Mouse (Mus musculus) kidney, embryonic 16.5 days (tissue): ENCODE results near the gene Cnnm2. TPM values are rescaled to one million over a fixed set of nuclear protein-coding genes. Genes with fewer than 3 reads are reported as not detected.

Experiments used
- ATAC-seq: fragments of 200-750 bp; cut with Nextera tagmentation; 2 replicates; pipeline ENCODE4 v1.8.0; 2017; ENCODE audit warnings: moderate TSS enrichment; ENCODE audit not compliant: low FRiP score, low TSS enrichment
- H3K27ac ChIP-seq: fragments of 300-500 bp; sonication (generic); 2 replicates; pipeline ENCODE4 v1.5.1; 2014; ENCODE audit warnings: low read length
- H3K27me3 ChIP-seq: fragments of 300-500 bp; sonication (generic); 2 replicates; pipeline ENCODE4 v1.6.1; 2014; ENCODE audit warnings: low read length, control low read depth, mixed read lengths; ENCODE audit not compliant: insufficient read depth
- H3K36me3 ChIP-seq: fragments of 300-500 bp; sonication (generic); 2 replicates; pipeline ENCODE4 v1.6.1; 2014; ENCODE audit warnings: low read length, control low read depth, mixed read lengths; ENCODE audit not compliant: insufficient read depth
- H3K4me1 ChIP-seq: fragments of 300-500 bp; sonication (generic); 2 replicates; pipeline ENCODE4 v1.6.1; 2014; ENCODE audit warnings: low read length, control low read depth, mixed read lengths; ENCODE audit not compliant: insufficient read depth
- H3K4me2 ChIP-seq: fragments of 300-500 bp; sonication (generic); replicated peaks from 2 replicates; pipeline ENCODE4 v1.6.1; 2014; ENCODE audit warnings: low read depth, low read length
- H3K4me3 ChIP-seq: fragments of 300-500 bp; sonication (generic); 2 replicates; pipeline ENCODE4 v1.5.1; 2014; ENCODE audit warnings: mild to moderate bottlenecking, low read length
- H3K9ac ChIP-seq: fragments of 300-500 bp; sonication (generic); replicated peaks from 2 replicates; pipeline ENCODE4 v1.6.1; 2014; ENCODE audit warnings: low read length
- H3K9me3 ChIP-seq: fragments of 300-500 bp; sonication (generic); 2 replicates; pipeline ENCODE4 v1.6.1; 2016; ENCODE audit warnings: low read length, control low read depth
- WGBS: fragments of 180-500 bp; shearing (Covaris S2); extraction: QIAGEN DNeasy Blood & Tissue Kit; methylation state at CpG from one replicate; pipeline ENCODE4 v1.1.7; 2014; 5-methylcytosine and 5-hydroxymethylcytosine counted together
- polyA plus RNA-seq: library from polyadenylated mRNA; unstranded; fragments of >200 nt; fragmentation: Nextera tagmentation; extraction: Ambion mirVana; gene quantifications from 2 replicates; pipeline ENCODE4 v1.2.1, GENCODE M21; 2015

The Cnnm2 gene
- polyA plus RNA-seq, 1 experiment from 2014 or later: 7.3 TPM

DNA sequence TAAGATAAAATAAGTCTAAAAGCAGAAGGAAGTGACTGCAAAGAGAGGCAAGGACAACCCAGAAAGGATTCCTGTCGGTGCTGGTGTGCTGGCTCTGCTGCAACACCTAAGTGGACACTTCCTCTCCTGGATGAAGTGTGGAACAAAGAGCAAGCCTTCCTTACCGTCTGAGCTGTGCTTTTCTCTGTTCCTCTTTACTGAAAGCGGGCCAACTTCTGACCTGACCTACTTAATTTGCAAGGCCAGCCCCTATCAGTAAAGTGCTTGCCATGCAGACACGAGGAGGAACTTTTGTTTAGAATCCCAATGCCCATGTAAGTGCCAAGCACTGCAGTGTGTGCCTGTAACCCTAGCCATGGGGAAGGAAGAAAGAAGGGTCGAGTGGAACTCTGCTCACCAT is 137.9 kb downstream of the Cnnm2 start:
- WGBS: 55% methylated on average over 5 of the region's 5 CpGs
- no peak overlapping the region for H3K4me2 ChIP-seq
- no peak for ATAC-seq
- H3K27me3 ChIP-seq: no peaks in the 10 kb centered on the region
- no peak overlapping the region for H3K4me3 ChIP-seq
- no peak overlapping the region for H3K27ac ChIP-seq
- H3K36me3 ChIP-seq: peaks cover 23% of the 10 kb centered on the region
- H3K4me1 ChIP-seq: no peaks in the 10 kb centered on the region
- peaks cover 6% of the 10 kb centered on the region for H3K9me3 ChIP-seq
- no peak overlapping the region for H3K9ac ChIP-seq

DNA sequence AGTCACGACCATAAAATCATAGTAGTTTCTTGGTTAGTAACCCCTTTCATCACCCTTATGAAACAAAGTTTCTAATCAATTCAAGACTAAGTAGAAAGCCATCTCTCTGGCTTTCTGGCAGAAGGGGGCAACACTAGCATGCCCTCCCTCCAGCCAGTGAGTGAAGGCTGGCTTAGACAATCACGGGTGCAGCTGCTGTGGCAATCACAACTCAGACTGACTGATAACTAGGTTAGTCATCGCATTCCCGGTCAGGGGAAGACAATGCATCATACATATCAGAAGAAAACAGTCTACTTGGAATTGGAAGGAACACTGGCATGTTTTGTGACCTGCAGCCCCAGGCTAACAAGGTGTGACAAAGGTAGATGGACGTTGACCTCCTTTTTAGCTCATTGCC is 138.5 kb downstream of the Cnnm2 start:
- Histone ChIP-seq H3K9ac (no peak overlapping the region), H3K4me2 (no peak overlapping the region), H3K9me3 (peaks cover 6% of the 10 kb centered on the region), H3K36me3 (peaks cover 26% of the 10 kb centered on the region), H3K4me1 (no peaks in the 10 kb centered on the region), H3K4me3 (no peak overlapping the region), H3K27ac (no peak overlapping the region), H3K27me3 (no peaks in the 10 kb centered on the region)
- WGBS: 80% methylated on average over 5 of the region's 5 CpGs
- ATAC-seq: no peak

DNA sequence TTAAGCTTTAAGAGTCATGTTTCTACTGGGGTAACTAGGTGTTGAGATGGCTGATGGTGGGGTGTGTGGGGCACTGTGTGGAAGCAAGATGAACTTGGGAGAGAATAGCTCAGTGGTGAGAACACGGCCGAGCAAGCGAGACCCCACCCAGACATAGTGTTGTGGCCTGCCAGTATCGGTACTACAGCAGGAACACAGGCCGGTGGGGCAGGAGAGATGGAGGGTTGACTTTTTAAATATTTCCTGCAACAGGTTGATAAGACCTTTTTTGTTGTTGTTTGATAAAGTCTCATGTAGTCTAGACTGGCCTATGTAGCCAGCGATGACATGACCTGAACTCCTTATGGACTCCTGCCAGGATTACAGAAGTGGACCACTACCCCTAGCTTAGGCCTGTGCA is 139.4 kb downstream of the Cnnm2 start:
- WGBS: 95% methylated on average over 6 of the region's 6 CpGs
- Histone ChIP-seq H3K4me1 (no peaks in the 10 kb centered on the region), H3K27me3 (no peaks in the 10 kb centered on the region), H3K4me3 (no peak overlapping the region), H3K9ac (no peak overlapping the region), H3K4me2 (no peak overlapping the region), H3K36me3 (peaks cover 23% of the 10 kb centered on the region), H3K27ac (no peak overlapping the region), H3K9me3 (peaks cover 6% of the 10 kb centered on the region)
- ATAC-seq: no peak

DNA sequence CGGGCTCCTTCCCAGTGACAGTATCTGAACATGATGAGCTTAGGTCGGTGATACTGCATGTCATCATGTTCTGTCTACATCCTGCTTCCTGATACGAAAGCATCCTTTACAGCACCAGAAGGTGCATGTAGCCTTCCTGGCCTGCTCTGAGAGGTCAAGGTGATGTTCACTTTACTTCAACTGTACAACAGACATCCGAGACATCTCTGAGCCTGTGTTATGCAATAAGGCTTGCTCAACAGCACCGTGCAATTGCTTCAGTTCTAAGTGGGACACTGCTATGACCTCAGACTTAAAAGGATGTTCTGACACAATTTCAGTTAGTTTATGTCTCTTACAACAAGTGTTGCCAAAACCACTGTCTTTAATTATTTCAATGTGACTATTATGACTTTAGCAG is 139.9 kb downstream of the Cnnm2 start:
- no peak overlapping the region for H3K4me3 ChIP-seq
- no peak for ATAC-seq
- WGBS: 88% methylated on average over 5 of the region's 5 CpGs
- peaks cover 23% of the 10 kb centered on the region for H3K36me3 ChIP-seq
- H3K4me1 ChIP-seq: no peaks in the 10 kb centered on the region
- H3K9me3 ChIP-seq: peaks cover 6% of the 10 kb centered on the region
- no peak overlapping the region for H3K27ac ChIP-seq
- no peaks in the 10 kb centered on the region for H3K27me3 ChIP-seq
- no peak overlapping the region for H3K9ac ChIP-seq
- H3K4me2 ChIP-seq: no peak overlapping the region

DNA sequence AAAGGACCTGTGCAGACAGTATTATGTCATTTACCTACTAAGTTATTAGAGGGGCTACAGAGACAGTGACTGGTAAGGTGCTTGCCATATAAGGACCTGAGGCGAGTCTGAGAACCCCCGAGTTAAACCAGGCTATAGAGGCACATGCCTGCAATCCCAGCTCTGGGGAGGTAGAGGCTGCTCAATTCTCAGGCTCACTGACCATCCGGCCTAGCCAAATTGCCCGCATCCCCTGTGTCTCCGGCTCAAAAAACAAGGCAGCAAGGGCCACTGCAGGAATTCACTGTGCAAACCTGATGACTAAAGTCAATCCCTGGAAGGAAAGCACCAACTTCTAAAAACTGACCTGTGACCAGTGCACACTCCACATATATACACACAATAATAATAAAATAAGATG is 142.0 kb downstream of the Cnnm2 start:
- no peaks in the 10 kb centered on the region for H3K4me1 ChIP-seq
- no peak overlapping the region for H3K4me3 ChIP-seq
- peaks cover 9% of the 10 kb centered on the region; the same call in 1 of the 2 replicates for H3K36me3 ChIP-seq
- no peak overlapping the region for H3K9ac ChIP-seq
- WGBS: 93% methylated on average over 5 of the region's 5 CpGs
- no peaks in the 10 kb centered on the region for H3K9me3 ChIP-seq
- H3K27ac ChIP-seq: no peak overlapping the region
- H3K27me3 ChIP-seq: no peaks in the 10 kb centered on the region
- no peak for ATAC-seq
- H3K4me2 ChIP-seq: no peak overlapping the region

DNA sequence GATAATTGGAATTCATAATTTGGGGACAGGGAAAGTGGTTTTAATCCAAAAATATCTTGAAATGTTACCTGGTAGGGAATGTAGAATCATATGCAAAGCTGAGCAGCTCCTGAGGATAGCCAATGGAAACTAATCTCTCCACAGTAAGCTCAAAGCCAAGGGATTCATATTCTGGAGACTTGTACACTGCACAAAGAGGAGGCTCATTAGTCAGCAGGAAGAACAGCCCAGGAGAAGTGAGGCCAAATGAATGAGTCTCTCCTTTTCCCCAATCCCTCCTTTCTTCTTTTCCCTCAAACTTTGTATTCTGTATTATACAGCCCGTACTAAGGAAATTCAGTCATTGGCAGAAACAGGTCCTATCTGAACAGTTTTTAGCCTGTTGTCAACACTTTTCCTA is 143.5 kb downstream of the Cnnm2 start:
- Histone ChIP-seq H3K27ac (no peak overlapping the region), H3K9ac (no peak overlapping the region), H3K9me3 (no peaks in the 10 kb centered on the region), H3K4me2 (no peak overlapping the region), H3K36me3 (peaks cover 6% of the 10 kb centered on the region; the same call in 1 of the 2 replicates), H3K4me1 (peaks cover 9% of the 10 kb centered on the region; the same call in 1 of the 2 replicates), H3K27me3 (no peaks in the 10 kb centered on the region), H3K4me3 (no peak overlapping the region)
- no peak for ATAC-seq
- WGBS: 91% methylated on average over 1 of the region's 1 CpGs

DNA sequence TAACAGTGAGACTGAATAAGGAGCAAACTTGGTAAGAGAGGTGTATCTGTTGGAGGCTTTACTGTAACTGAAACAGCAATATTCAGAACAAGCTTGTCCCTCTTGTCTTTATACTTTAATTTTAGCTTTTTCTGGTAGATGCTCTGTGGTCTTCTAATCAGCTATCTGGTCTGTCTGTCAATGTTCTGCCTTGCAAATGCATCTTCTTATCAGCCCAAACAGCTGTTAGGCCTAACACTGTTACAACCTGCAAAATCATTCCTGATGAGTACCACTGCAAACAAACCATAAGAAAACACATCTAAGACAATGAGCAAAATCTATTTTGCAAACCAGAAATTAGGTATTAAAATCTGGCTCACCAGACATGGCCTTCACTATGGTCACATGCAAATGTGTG is 144.0 kb downstream of the Cnnm2 start:
- Histone ChIP-seq H3K9ac (no peak overlapping the region), H3K27me3 (no peaks in the 10 kb centered on the region), H3K4me3 (no peak overlapping the region), H3K27ac (no peak overlapping the region), H3K4me2 (no peak overlapping the region), H3K36me3 (peaks cover 6% of the 10 kb centered on the region; the same call in 1 of the 2 replicates), H3K9me3 (no peaks in the 10 kb centered on the region), H3K4me1 (peaks cover 9% of the 10 kb centered on the region; the same call in 1 of the 2 replicates)
- ATAC-seq: no peak

DNA sequence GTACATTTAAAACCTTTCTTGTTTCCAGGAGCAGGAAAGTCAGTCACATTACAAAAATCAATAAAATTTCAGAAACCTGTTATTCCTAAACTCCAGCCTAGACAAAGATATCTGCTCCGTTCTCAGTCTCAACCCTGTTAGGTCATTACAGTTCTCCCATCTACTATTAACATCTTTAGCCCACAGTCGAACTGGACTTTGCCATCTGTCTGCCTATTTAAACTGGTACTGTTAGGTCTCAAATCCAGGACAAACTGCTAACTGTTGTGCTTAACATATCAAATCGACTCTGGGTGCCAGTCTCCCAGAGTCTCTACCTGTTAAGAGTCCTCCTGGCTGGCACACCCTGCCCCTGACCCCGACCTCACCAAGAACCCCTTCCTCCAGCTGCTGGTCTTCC is 144.6 kb downstream of the Cnnm2 start:
- Histone ChIP-seq H3K9me3 (no peaks in the 10 kb centered on the region), H3K27ac (no peak overlapping the region), H3K4me2 (no peak overlapping the region), H3K27me3 (no peaks in the 10 kb centered on the region), H3K4me3 (no peak overlapping the region), H3K4me1 (peaks cover 9% of the 10 kb centered on the region; the same call in 1 of the 2 replicates), H3K9ac (no peak overlapping the region), H3K36me3 (peaks cover 6% of the 10 kb centered on the region; the same call in 1 of the 2 replicates)
- no peak for ATAC-seq
- 86% methylated on average over 4 of the region's 4 CpGs for WGBS

DNA sequence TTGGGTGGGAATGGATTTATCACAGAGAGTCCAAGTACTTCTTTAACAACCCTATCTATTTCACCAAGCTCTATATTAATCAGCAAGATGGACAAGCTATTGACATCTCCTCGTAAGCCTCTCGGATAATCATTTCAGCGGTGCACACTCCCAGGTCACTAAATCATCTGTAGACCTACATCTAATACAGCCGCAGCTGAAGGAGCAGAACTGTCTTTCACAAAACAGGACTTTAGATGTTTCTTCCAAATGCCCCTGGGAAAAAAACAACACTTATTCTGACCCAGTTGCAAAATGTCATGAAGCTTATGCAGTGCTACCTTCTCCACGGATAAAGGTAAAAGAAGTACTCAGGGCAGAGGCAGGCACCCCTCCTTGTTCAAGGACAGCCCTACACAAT is 146.8 kb downstream of the Cnnm2 start:
- no peak overlapping the region for H3K4me3 ChIP-seq
- H3K27ac ChIP-seq: no peak overlapping the region
- no peak for ATAC-seq
- H3K36me3 ChIP-seq: 0 out of 2 replicates have a peak, but pooled peaks cover 3% of the 10 kb centered on the region
- no peak overlapping the region for H3K4me2 ChIP-seq
- no peaks in the 10 kb centered on the region for H3K9me3 ChIP-seq
- H3K4me1 ChIP-seq: peaks cover 9% of the 10 kb centered on the region; the same call in 1 of the 2 replicates
- H3K9ac ChIP-seq: no peak overlapping the region
- WGBS: 51% methylated on average over 5 of the region's 5 CpGs
- H3K27me3 ChIP-seq: no peaks in the 10 kb centered on the region

DNA sequence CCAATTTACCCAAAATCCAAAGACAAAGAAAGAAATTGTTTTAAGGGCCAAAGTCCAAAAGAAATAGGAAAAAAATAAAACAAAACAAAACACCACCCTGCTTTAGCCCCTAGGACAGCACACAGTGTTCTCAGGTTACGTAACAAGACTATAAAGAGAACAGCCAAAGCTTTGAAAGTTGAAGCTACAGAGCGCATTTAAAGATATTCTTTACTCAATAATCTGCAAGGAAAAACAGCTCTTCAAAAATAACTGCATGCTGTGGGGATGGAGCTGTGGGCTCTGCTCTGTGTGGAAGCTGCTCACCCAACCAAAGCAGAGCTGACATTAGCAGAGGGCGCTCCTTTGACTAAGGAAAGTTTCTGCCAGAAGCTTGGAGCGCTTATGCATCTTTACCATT is 147.6 kb downstream of the Cnnm2 start:
- no peak for ATAC-seq
- no peak overlapping the region for H3K4me2 ChIP-seq

More for the DNA sequence above, 147.6 kb downstream of the Cnnm2 start:
- no peaks in the 10 kb centered on the region for H3K27me3 ChIP-seq
- peak overlapping the region; percentile 1; the same call in 1 of the 2 replicates for H3K27ac ChIP-seq
- no peak overlapping the region for H3K4me3 ChIP-seq
- 0 out of 2 replicates have a peak, but pooled peaks cover 3% of the 10 kb centered on the region for H3K36me3 ChIP-seq
- no peak overlapping the region for H3K9ac ChIP-seq
- 44% methylated on average over 4 of the region's 4 CpGs for WGBS
- H3K9me3 ChIP-seq: no peaks in the 10 kb centered on the region
- H3K4me1 ChIP-seq: peaks cover 9% of the 10 kb centered on the region; the same call in 1 of the 2 replicates
